Mouse (Mus musculus): ENCODE results near the gene Ptma.

- no peak for TF ChIP-seq POLR2A (IDR thresholded peaks at IDR 0.05; ENCODE audit: low read depth, low read length)
- no peak for TF ChIP-seq CTCF (IDR thresholded peaks at IDR 0.05; ENCODE audit: borderline replicate concordance, insufficient read depth, low read length)
Measured at GRCm38 (mm10) chr1:86480288-86480687, 46.2 kb upstream of the Ptma start.
